Mouse (Mus musculus) spleen, postnatal 4 days (tissue): ENCODE results near the gene Slc19a1.

Source experiments
- DNase-seq, 2 experiments: peaks; one replicate each; pipeline ENCODE4 v3.0.0; 2022; ENCODE audit warnings: low spot score in 2 of 2

Gene Slc19a1

GRCm38 (mm10) chr10:77032591-77033322 is 716 bp downstream of the Slc19a1 start:
- peak; percentile 93 to 94 for DNase-seq

- peak in 1 of 2 experiments; percentile 37 for DNase-seq
These were observed 1.4 kb downstream of the Slc19a1 start for GRCm38 (mm10) chr10:77033323-77034025.

- no peak for DNase-seq
These were observed 3.4 kb downstream of the Slc19a1 start for GRCm38 (mm10) chr10:77035487-77035886.

GRCm38 (mm10) chr10:77038579-77039174 is 6.6 kb downstream of the Slc19a1 start:
- DNase-seq, result no peak

GRCm38 (mm10) chr10:77048196-77048595 is 16.2 kb downstream of the Slc19a1 start:
- DNase-seq, result no peak

GRCm38 (mm10) chr10:77048606-77049005 is 16.6 kb downstream of the Slc19a1 start:
- no peak for DNase-seq

GRCm38 (mm10) chr10:77056768-77057167 is 24.7 kb downstream of the Slc19a1 start:
- no peak for DNase-seq

GRCm38 (mm10) chr10:77061426-77061825 is 29.4 kb downstream of the Slc19a1 start:
- DNase-seq, result no peak

- DNase-seq, result no peak
These were observed 30.5 kb downstream of the Slc19a1 start for GRCm38 (mm10) chr10:77062393-77063010.

- no peak for DNase-seq
These were observed 32.2 kb downstream of the Slc19a1 start for GRCm38 (mm10) chr10:77064239-77064638.

- DNase-seq, result no peak
These were observed 32.6 kb downstream of the Slc19a1 start for GRCm38 (mm10) chr10:77064659-77065058.

GRCm38 (mm10) chr10:77068469-77068868 is 36.4 kb downstream of the Slc19a1 start:
- no peak for DNase-seq

GRCm38 (mm10) chr10:77070072-77070471 is 38.0 kb downstream of the Slc19a1 start:
- DNase-seq, result peak; percentile 60 to 82

- DNase-seq, result no peak
These were observed 42.4 kb downstream of the Slc19a1 start for GRCm38 (mm10) chr10:77074276-77074974.

- DNase-seq, result no peak
These were observed 46.4 kb downstream of the Slc19a1 start for GRCm38 (mm10) chr10:77078456-77078855.

GRCm38 (mm10) chr10:77078961-77079360 is 46.9 kb downstream of the Slc19a1 start:
- DNase-seq, result no peak

- DNase-seq, result peak; percentile 59 to 85
These were observed 50.4 kb downstream of the Slc19a1 start for GRCm38 (mm10) chr10:77082453-77082852.

- DNase-seq, result no peak
These were observed 50.9 kb downstream of the Slc19a1 start for GRCm38 (mm10) chr10:77082921-77083320.

GRCm38 (mm10) chr10:77084568-77084967 is 52.5 kb downstream of the Slc19a1 start:
- DNase-seq, result no peak

GRCm38 (mm10) chr10:77089336-77089735 is 57.3 kb downstream of the Slc19a1 start:
- no peak for DNase-seq

GRCm38 (mm10) chr10:77090063-77090462 is 58.0 kb downstream of the Slc19a1 start:
- no peak for DNase-seq
